Comparison of ENCODE assay signal across 9 mouse cellular contexts in the genomic region with DNA sequence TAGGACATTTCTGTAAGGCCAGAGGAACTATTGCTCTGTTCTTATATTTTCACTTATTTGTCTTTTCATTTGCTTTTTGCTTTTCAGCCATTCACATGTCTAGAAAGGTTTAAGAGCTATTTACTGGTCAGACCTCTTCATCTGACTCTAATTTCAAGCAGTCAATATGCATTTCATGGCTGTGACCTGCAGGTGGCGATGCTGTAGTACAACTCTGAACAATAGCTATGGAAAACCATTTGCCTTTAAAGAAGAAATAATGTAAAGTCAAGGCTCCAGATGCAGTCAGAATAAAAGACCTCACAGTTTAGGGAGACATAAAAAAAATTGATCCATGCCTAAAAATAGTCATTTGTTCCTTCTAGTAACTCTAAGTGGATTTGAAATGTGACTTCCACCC.
DNase-seq lines count a peak whose midpoint lies in the region; ATAC-seq lines count a peak whose summit lies in the region.
"Had no signal": no experiment of that assay in that cellular context is flagged by ENCODE, and none has a peak within 500 bp of the region (broad histone marks: within the 10 kb centered on the region; RNA-seq: fewer than 3 reads in every experiment).

No protein-coding gene starts in this region.

- no peaks in the 10 kb centered on the region for H3K9me3 ChIP-seq in midbrain, embryonic 14.5 days (ENCODE audit: control insufficient read depth, low read length)
- no peaks in the 10 kb centered on the region for H3K9me3 ChIP-seq in midbrain, embryonic 13.5 days
- H3K9me3 ChIP-seq in forebrain, embryonic 15.5 days = no peaks in the 10 kb centered on the region
- H3K9me3 ChIP-seq: heart, embryonic 13.5 days had no signal

- no peak overlapping the region for H3K4me3 ChIP-seq in midbrain, embryonic 14.5 days (replicated peaks; ENCODE audit: low read depth, low read length)
- no peak overlapping the region for H3K4me3 ChIP-seq in midbrain, embryonic 13.5 days (replicated peaks)
- no peak overlapping the region for H3K4me3 ChIP-seq in forebrain, embryonic 15.5 days
- H3K4me3 ChIP-seq: heart, embryonic 13.5 days had no signal

- H3K4me1 ChIP-seq in midbrain, embryonic 14.5 days (ENCODE audit: control insufficient read depth, insufficient read depth, low read length) = no peaks in the 10 kb centered on the region
- H3K4me1 ChIP-seq in midbrain, embryonic 13.5 days (replicated peaks) = no peaks in the 10 kb centered on the region
- H3K4me1 ChIP-seq in forebrain, embryonic 15.5 days = no peaks in the 10 kb centered on the region
- H3K4me1 ChIP-seq: heart, embryonic 13.5 days had no signal

- H3K4me2 ChIP-seq in midbrain, embryonic 14.5 days (ENCODE audit: low read length) = no peak overlapping the region
- H3K4me2 ChIP-seq in midbrain, embryonic 13.5 days (replicated peaks) = no peak overlapping the region
- H3K4me2 ChIP-seq in forebrain, embryonic 15.5 days (replicated peaks) = no peak overlapping the region
- H3K4me2 ChIP-seq: heart, embryonic 13.5 days had no signal

- intact Hi-C loops in left cerebral cortex, postnatal 36 days (cut with DNase I) = no loop called here

- H3K36me3 ChIP-seq in midbrain, embryonic 14.5 days (ENCODE audit: control insufficient read depth, insufficient read depth, low read length) = no peaks in the 10 kb centered on the region
- H3K36me3 ChIP-seq in midbrain, embryonic 13.5 days = no peaks in the 10 kb centered on the region
- H3K36me3 ChIP-seq in splenic B cell, adult 2 months (ENCODE audit: control insufficient read depth, insufficient read depth, low read length, poor library complexity, severe bottlenecking) = no peaks in the 10 kb centered on the region
- no peaks in the 10 kb centered on the region for H3K36me3 ChIP-seq in forebrain, embryonic 15.5 days
- H3K36me3 ChIP-seq: heart, embryonic 13.5 days had no signal

- 7% methylated on average over 1 of the region's 1 CpGs for WGBS in midbrain, embryonic 14.5 days
- WGBS in midbrain, embryonic 13.5 days = 5% methylated on average over 1 of the region's 1 CpGs
- WGBS in forebrain, embryonic 15.5 days = 3% methylated on average over 1 of the region's 1 CpGs

- H3K27ac ChIP-seq in midbrain, embryonic 14.5 days (replicated peaks; ENCODE audit: low read depth, low read length) = no peak overlapping the region
- no peak overlapping the region for H3K27ac ChIP-seq in midbrain, embryonic 13.5 days
- no peak overlapping the region for H3K27ac ChIP-seq in forebrain, embryonic 15.5 days (replicated peaks)
- H3K27ac ChIP-seq: heart, embryonic 13.5 days had no signal

- ATAC-seq in midbrain, embryonic 14.5 days (ENCODE audit: low FRiP score, low TSS enrichment) = no peak
- ATAC-seq in midbrain, embryonic 13.5 days = no peak
- ATAC-seq in forebrain, embryonic 15.5 days (replicated peaks) = no peak

- H3K9ac ChIP-seq in midbrain, embryonic 14.5 days (replicated peaks; ENCODE audit: low read length) = no peak overlapping the region
- no peak overlapping the region for H3K9ac ChIP-seq in midbrain, embryonic 13.5 days (replicated peaks)
- no peak overlapping the region for H3K9ac ChIP-seq in forebrain, embryonic 15.5 days (replicated peaks)
- H3K9ac ChIP-seq: heart, embryonic 13.5 days had no signal

- no peaks in the 10 kb centered on the region for H3K27me3 ChIP-seq in midbrain, embryonic 14.5 days (ENCODE audit: control insufficient read depth, insufficient read depth, low read length)
- H3K27me3 ChIP-seq in midbrain, embryonic 13.5 days = peaks cover 17% of the 10 kb centered on the region; the same call in 1 of the 2 replicates
- no peaks in the 10 kb centered on the region for H3K27me3 ChIP-seq in splenic B cell, adult 2 months (ENCODE audit: control insufficient read depth, insufficient read depth, low read length, poor library complexity, severe bottlenecking)
- H3K27me3 ChIP-seq in forebrain, embryonic 15.5 days = 0 out of 2 replicates have a peak, but pooled peaks cover 3% of the 10 kb centered on the region

- DNase-seq in frontal cortex, postnatal 36 days (ENCODE audit: low spot score in 2 of 2) = peak; percentile 10 to 32
- no peak for DNase-seq in frontal cortex, postnatal 25 days (ENCODE audit: low spot score in 2 of 2)
- DNase-seq in midbrain, embryonic 14.5 days = peak; percentile 71
- peak; percentile 65 for DNase-seq in embryo, embryonic 10.5 days (ENCODE audit: low spot score)
- peak; percentile 5 to 7 for DNase-seq in left cerebral cortex, postnatal 36 days (ENCODE audit: low spot score in 2 of 2)
- DNase-seq in splenic B cell, adult 2 months (ENCODE audit: low read depth, low spot score) = peak; percentile 4

Comparison
In these comparisons a context has a peak if more than half of its experiments do, and no peak if none do; other contexts are left out.
1. DNase-seq: peak in frontal cortex, postnatal 36 days (2 of 2), midbrain, embryonic 14.5 days (single experiment), embryo, embryonic 10.5 days (single experiment), left cerebral cortex, postnatal 36 days (2 of 2) and splenic B cell, adult 2 months (single experiment); none in frontal cortex, postnatal 25 days (0 of 2).